Mouse (Mus musculus): ENCODE measurements around the gene Eif2ak2. TPM values are rescaled to one million over a fixed set of nuclear protein-coding genes. Genes with fewer than 3 reads are reported as not detected.

Gene Eif2ak2
- polyA plus RNA-seq, 1 experiment from 2014 or later: 11.1 TPM

- TF ChIP-seq CTCF (IDR thresholded peaks at IDR 0.05) (no peak), EP300 (IDR thresholded peaks at IDR 0.05) (no peak)
- Histone ChIP-seq H3K4me3 (ENCODE audit: low read depth, low read length) (no peak overlapping the region), H3K36me3 (ENCODE audit: insufficient read depth, low read length) (no peaks in the 10 kb centered on the region), H3K4me2 (replicated peaks; ENCODE audit: low read depth, low read length) (no peak overlapping the region), H3K9ac (replicated peaks; ENCODE audit: low read depth) (no peak overlapping the region), H3K27ac (ENCODE audit: low read length) (no peak overlapping the region), H3K9me3 (ENCODE audit: low read length) (no peaks in the 10 kb centered on the region), H3K4me1 (ENCODE audit: insufficient read depth, low read depth, low read length) (no peaks in the 10 kb centered on the region), H3K27me3 (replicated peaks; ENCODE audit: insufficient read depth, low read length) (no peaks in the 10 kb centered on the region)
- ATAC-seq: no peak
- DNase-seq (ENCODE audit: low spot score): no peak
- 38% methylated on average over 3 of the region's 3 CpGs for WGBS
These were observed 6.8 kb upstream of the Eif2ak2 start for GRCm38 (mm10) chr17:78889184-78889583.

- no peak for DNase-seq (ENCODE audit: low spot score)
- Histone ChIP-seq H3K27ac (ENCODE audit: low read length) (no peak overlapping the region), H3K4me1 (ENCODE audit: insufficient read depth, low read depth, low read length) (no peaks in the 10 kb centered on the region), H3K4me3 (ENCODE audit: low read depth, low read length) (no peak overlapping the region), H3K9me3 (ENCODE audit: low read length) (no peaks in the 10 kb centered on the region), H3K4me2 (replicated peaks; ENCODE audit: low read depth, low read length) (no peak overlapping the region), H3K27me3 (replicated peaks; ENCODE audit: insufficient read depth, low read length) (no peaks in the 10 kb centered on the region), H3K36me3 (ENCODE audit: insufficient read depth, low read length) (no peaks in the 10 kb centered on the region), H3K9ac (replicated peaks; ENCODE audit: low read depth) (no peak overlapping the region)
- TF ChIP-seq CTCF (IDR thresholded peaks at IDR 0.05) (no peak), EP300 (IDR thresholded peaks at IDR 0.05) (no peak)
- no peak for ATAC-seq
- 75% methylated on average over 4 of the region's 4 CpGs for WGBS
These were observed 6.2 kb upstream of the Eif2ak2 start for GRCm38 (mm10) chr17:78888554-78888953.

- H3K4me2 ChIP-seq (replicated peaks; ENCODE audit: low read depth, low read length): no peak overlapping the region
- WGBS: 72% methylated on average over 5 of the region's 5 CpGs
- H3K36me3 ChIP-seq (ENCODE audit: insufficient read depth, low read length): no peaks in the 10 kb centered on the region
- no peak overlapping the region for H3K9ac ChIP-seq (replicated peaks; ENCODE audit: low read depth)
- ATAC-seq (no peak), DNase-seq (ENCODE audit: low spot score) (no peak)
- H3K9me3 ChIP-seq (ENCODE audit: low read length): no peaks in the 10 kb centered on the region
- H3K27me3 ChIP-seq (replicated peaks; ENCODE audit: insufficient read depth, low read length): no peaks in the 10 kb centered on the region
- H3K4me3 ChIP-seq (ENCODE audit: low read depth, low read length): no peak overlapping the region
- no peak overlapping the region for H3K27ac ChIP-seq (ENCODE audit: low read length)
- peaks cover 8% of the 10 kb centered on the region; the same call in 1 of the 2 replicates for H3K4me1 ChIP-seq (ENCODE audit: insufficient read depth, low read depth, low read length)
- TF ChIP-seq EP300 (IDR thresholded peaks at IDR 0.05) (no peak), CTCF (IDR thresholded peaks at IDR 0.05) (no peak)
These were observed 3.1 kb upstream of the Eif2ak2 start for GRCm38 (mm10) chr17:78885286-78886065.

GRCm38 (mm10) chr17:78883291-78883690, 918 bp upstream of the Eif2ak2 start:
- Histone ChIP-seq H3K4me1 (ENCODE audit: insufficient read depth, low read depth, low read length) (peaks cover 8% of the 10 kb centered on the region; the same call in 1 of the 2 replicates), H3K4me2 (replicated peaks; ENCODE audit: low read depth, low read length) (no peak overlapping the region), H3K27ac (ENCODE audit: low read length) (no peak overlapping the region), H3K9ac (replicated peaks; ENCODE audit: low read depth) (no peak overlapping the region), H3K27me3 (replicated peaks; ENCODE audit: insufficient read depth, low read length) (no peaks in the 10 kb centered on the region), H3K36me3 (ENCODE audit: insufficient read depth, low read length) (no peaks in the 10 kb centered on the region; the same call in 1 of the 2 replicates), H3K4me3 (ENCODE audit: low read depth, low read length) (no peak overlapping the region), H3K9me3 (ENCODE audit: low read length) (no peaks in the 10 kb centered on the region)
- ATAC-seq (no peak), DNase-seq (ENCODE audit: low spot score) (no peak)
- TF ChIP-seq CTCF (IDR thresholded peaks at IDR 0.05) (no peak), EP300 (IDR thresholded peaks at IDR 0.05) (no peak)
- WGBS: 92% methylated on average over 4 of the region's 4 CpGs

GRCm38 (mm10) chr17:78881878-78882304, 482 bp downstream of the Eif2ak2 start:
- no peak for TF ChIP-seq CTCF (IDR thresholded peaks at IDR 0.05)
- TF ChIP-seq EP300 (IDR thresholded peaks at IDR 0.05): no peak
- H3K4me2 ChIP-seq (replicated peaks; ENCODE audit: low read depth, low read length): peak overlapping the region; percentile 65
- peaks cover 8% of the 10 kb centered on the region; the same call in 1 of the 2 replicates for H3K4me1 ChIP-seq (ENCODE audit: insufficient read depth, low read depth, low read length)
- no peaks in the 10 kb centered on the region; the same call in 1 of the 2 replicates for H3K36me3 ChIP-seq (ENCODE audit: insufficient read depth, low read length)
- peak overlapping the region; percentile 49 for H3K9ac ChIP-seq (replicated peaks; ENCODE audit: low read depth)
- peak overlapping the region; percentile 79 for H3K27ac ChIP-seq (ENCODE audit: low read length)
- ATAC-seq (peak; percentile 47), DNase-seq (ENCODE audit: low spot score) (peak; percentile 63)
- WGBS: 9% methylated on average over 5 of the region's 7 CpGs
- peak overlapping the region; percentile 63 for H3K4me3 ChIP-seq (ENCODE audit: low read depth, low read length)
- no peaks in the 10 kb centered on the region for H3K27me3 ChIP-seq (replicated peaks; ENCODE audit: insufficient read depth, low read length)
- no peaks in the 10 kb centered on the region for H3K9me3 ChIP-seq (ENCODE audit: low read length)

- no peak overlapping the region for H3K9ac ChIP-seq (replicated peaks; ENCODE audit: low read depth)
- no peak overlapping the region for H3K4me3 ChIP-seq (ENCODE audit: low read depth, low read length)
- no peaks in the 10 kb centered on the region for H3K9me3 ChIP-seq (ENCODE audit: low read length)
- TF ChIP-seq CTCF (IDR thresholded peaks at IDR 0.05) (no peak), EP300 (IDR thresholded peaks at IDR 0.05) (no peak)
- H3K4me1 ChIP-seq (ENCODE audit: insufficient read depth, low read depth, low read length): no peaks in the 10 kb centered on the region
- no peak overlapping the region for H3K4me2 ChIP-seq (replicated peaks; ENCODE audit: low read depth, low read length)
- no peak for DNase-seq (ENCODE audit: low spot score)
- 90% methylated on average over 6 of the region's 6 CpGs for WGBS
- no peak for ATAC-seq
- H3K27ac ChIP-seq (ENCODE audit: low read length): no peak overlapping the region
- no peaks in the 10 kb centered on the region for H3K27me3 ChIP-seq (replicated peaks; ENCODE audit: insufficient read depth, low read length)
- H3K36me3 ChIP-seq (ENCODE audit: insufficient read depth, low read length): peaks cover 12% of the 10 kb centered on the region; the same call in 1 of the 2 replicates
These were observed 8.5 kb downstream of the Eif2ak2 start for GRCm38 (mm10) chr17:78873886-78874285.
